Mouse (Mus musculus): Measurements from ENCODE around the gene Smim9. TPM values are rescaled to one million over a fixed set of nuclear protein-coding genes. Genes with fewer than 3 reads are reported as not detected.
"Not testable (repeated sequence)": the region's sequence is repeated elsewhere in the genome, so short reads cannot be mapped to it uniquely, and the experiment has no call there.

The Smim9 gene
- not detected for total RNA-seq (2021)
- long read RNA-seq, experiment 1: 0 reads
- long read RNA-seq, experiment 2: 0 reads

DNA sequence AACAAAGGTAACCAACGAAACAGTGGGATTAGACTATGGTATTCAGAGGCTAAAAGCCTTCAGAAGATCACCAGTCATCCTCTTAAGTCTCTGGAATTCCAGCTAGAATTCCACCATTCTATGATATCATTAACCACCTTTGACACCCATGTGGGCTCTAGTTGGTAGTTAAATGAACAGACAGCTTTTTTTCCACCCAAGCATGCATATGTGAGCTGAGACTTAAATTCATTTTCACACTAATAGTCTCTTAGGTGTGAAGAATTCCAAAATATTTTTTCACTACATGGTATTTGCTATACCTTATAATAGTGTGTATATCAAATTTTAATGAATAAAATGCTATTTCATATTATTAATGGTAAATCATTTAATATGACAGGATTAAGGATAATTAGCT, at the start of gene Smim9:
Gene Smim9 (minus strand): TSS at position 101 of the 400 bp plus-strand sequence.
- DNase-seq (ENCODE audit: low spot score in 2 of 2): no peak
- TF ChIP-seq CTCF (conservative IDR thresholded peaks at IDR 0.05): no peak
- Histone ChIP-seq H3K27ac (no peak within 1 kb of the TSS), H3K4me3 (no peak within 1 kb of the TSS)

DNA sequence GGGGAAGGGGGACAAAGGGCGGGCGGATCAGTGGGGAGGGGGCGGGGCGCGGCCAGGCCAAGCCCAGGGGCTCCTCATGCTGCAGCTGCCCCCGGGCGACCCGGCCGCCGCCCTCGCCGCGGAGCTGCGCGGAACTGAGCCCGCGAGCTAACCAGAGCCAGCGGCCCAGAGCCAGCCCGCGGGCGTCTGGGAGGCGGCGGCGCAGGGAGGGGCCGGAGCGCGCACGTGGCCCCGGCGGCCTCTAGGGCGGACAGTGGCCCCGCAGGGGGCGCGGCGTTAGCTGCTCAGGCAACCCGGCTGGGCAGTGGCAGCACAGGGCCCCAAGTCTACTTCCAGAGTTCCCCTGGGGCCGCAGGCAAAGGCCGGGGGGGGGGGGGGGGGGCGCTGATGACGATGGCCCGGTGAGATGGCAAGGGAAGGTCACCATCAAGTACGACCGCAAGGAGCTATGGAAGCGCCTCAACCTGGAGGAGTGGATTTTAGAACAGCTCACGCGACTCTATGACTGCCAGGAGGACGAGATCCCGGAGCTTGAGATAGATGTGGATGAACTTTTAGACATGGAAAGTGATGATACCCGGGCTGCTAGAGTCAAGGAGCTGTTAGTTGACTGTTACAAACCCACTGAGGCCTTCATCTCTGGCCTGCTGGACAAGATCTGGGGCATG, 7.9 kb downstream of the Smim9 start:
- DNase-seq (ENCODE audit: low spot score in 2 of 2): no peak
- H3K27ac ChIP-seq: no peak overlapping the region
- TF ChIP-seq CTCF (conservative IDR thresholded peaks at IDR 0.05): no peak
- H3K4me3 ChIP-seq: peak overlapping the region; percentile 34

DNA sequence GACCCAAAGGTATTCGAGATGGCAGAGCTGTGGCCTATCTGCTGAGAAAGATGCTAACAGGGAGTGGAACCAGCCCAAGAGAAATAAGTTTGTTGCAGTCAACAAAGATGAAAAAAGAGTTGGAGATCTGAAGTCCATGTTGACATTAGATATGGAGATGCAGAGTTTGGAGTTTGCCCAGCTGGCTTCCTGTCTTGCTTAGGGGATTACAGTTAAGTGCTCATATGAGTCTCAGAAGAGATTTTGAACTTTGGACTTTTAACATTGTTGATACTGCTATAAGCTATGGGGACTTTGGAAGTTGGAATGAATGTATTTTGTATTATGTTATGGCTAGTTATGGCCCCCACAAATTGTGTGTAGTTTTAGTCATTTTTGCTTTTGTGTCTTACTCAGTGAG, 11.3 kb downstream of the Smim9 start:
- H3K4me3 ChIP-seq: no peak overlapping the region
- H3K27ac ChIP-seq: no peak overlapping the region
- no peak for DNase-seq (ENCODE audit: low spot score in 2 of 2)
- TF ChIP-seq CTCF (conservative IDR thresholded peaks at IDR 0.05): no peak

DNA sequence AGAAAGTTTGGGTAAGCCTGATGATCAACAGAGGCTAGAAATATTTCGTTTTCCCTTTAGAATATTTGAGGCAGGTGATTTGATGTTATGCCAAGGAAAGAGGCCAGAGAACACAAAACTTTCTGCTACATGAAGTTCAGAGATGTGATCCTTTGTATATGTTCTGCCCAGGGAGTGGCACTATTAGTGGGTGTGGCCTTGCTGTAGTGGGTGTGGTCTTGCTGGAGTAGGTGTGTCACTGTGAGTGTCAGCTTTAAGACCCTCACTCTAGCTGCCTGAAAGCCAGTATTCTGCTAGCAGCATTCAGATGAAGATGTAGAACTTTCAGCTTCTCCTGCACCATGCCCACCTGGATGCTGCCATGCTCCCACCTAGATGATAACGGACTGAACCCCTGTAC, 13.3 kb downstream of the Smim9 start:
- no peak overlapping the region for H3K27ac ChIP-seq
- DNase-seq (ENCODE audit: low spot score in 2 of 2): no peak
- no peak overlapping the region for H3K4me3 ChIP-seq
- TF ChIP-seq CTCF (conservative IDR thresholded peaks at IDR 0.05): no peak

DNA sequence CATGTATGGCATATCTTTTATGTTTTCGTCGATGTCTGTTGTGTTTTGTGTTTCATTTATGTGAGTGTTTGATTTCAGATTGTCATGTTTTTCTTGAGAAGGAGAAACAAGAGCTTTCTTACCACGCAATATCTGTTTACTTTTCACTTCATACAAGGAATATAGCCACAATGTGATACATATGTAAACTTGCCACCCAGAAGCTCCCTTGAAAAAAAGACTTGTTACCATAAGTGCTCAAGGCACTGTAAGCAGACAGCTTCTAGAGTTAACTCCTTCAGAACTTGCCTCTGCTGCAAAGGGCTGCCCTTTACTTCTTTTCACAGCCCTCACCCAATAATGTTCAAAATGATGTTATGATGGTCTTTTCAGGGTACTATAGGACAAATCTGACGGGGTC, 15.2 kb downstream of the Smim9 start:
- Histone ChIP-seq H3K4me3 (no peak overlapping the region), H3K27ac (no peak overlapping the region)
- TF ChIP-seq CTCF (conservative IDR thresholded peaks at IDR 0.05): no peak
- no peak for DNase-seq (ENCODE audit: low spot score in 2 of 2)

DNA sequence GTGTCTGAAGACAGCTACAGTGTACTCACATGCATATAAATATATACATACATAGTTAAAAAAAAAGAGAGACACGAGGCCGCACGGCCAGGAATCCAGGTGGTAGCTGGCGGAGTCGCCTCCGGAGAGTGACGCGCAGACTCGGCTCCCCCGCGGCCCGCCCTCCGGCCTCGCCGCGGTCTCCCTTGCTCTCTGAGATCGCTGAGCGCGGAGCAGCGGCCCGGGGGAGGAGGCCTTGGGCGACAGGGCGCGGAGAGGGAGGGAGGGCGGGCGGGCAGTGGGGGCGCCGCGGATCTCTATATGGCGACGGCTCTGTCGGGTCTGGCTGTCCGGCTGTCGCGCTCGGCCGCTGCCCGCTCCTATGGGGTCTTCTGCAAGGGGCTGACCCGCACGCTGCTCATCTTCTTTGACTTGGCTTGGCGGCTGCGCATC, 20.4 kb downstream of the Smim9 start:
- H3K27ac ChIP-seq; DNase-seq (ENCODE audit: low spot score in 2 of 2): not testable (repeated sequence)
- peak overlapping the region; percentile 35 for H3K4me3 ChIP-seq

DNA sequence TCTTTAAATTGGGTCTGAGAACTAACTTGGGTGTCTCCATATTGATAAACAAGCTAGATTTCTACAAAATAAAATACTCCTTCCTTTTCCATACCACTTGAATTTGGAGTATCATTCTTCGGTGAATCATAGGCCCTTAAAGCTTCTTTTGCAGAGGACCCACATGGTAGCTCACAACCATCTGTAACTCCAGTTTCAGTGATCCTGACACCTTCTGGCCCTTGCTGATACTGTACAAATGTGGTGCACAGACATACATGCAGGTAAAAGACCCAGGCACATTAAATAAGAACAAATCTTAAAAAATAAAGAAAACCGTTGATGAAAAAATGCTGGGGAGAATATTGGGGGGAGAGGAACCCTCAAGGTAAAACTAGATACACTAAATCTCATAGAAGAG, 25.4 kb downstream of the Smim9 start:
- DNase-seq (ENCODE audit: low spot score in 2 of 2): no peak
- no peak overlapping the region for H3K27ac ChIP-seq
- no peak overlapping the region for H3K4me3 ChIP-seq
- no peak for TF ChIP-seq CTCF (conservative IDR thresholded peaks at IDR 0.05)

DNA sequence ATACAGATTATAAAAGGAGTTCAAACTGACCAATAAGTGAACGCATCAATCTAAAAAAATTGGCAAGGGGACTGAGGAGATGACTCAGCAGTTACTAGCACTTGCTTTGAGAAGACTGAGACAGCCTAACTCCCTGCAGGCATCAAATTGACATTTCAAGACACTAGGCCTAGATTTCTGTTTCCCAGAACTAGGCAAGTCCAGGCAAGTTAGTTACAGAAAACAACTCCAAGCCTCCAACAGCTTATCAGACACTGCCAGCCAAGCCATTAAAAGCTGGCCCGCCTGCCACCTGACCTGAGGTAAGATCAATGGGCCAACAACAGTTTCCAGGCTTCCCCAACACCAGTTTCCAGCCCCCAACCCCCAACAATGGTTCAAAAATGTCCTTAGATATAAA, 25.8 kb downstream of the Smim9 start:
- no peak overlapping the region for H3K27ac ChIP-seq
- no peak for TF ChIP-seq CTCF (conservative IDR thresholded peaks at IDR 0.05)
- no peak for DNase-seq (ENCODE audit: low spot score in 2 of 2)
- no peak overlapping the region for H3K4me3 ChIP-seq

DNA sequence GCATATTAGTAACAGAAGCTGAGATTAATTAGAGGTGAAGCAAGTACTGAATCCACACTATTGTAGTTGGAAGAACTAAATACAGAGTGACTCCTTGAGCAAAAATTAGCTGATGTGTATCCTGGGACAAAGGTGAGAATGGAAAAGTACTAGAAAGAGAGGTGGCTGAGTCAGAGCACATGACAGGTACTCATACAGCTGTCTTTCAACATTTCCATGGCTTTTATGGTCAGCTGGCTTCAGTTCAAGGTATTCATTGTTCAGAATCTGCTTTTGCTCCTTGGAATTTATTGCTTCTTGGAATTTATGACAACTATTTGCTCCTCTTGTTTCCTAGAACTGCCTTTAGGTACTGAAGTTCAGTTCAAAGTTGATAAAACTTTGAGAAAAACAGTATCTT, 26.6 kb downstream of the Smim9 start:
- DNase-seq (ENCODE audit: low spot score in 2 of 2): no peak
- no peak for TF ChIP-seq CTCF (conservative IDR thresholded peaks at IDR 0.05)
- Histone ChIP-seq H3K27ac (no peak overlapping the region), H3K4me3 (no peak overlapping the region)

DNA sequence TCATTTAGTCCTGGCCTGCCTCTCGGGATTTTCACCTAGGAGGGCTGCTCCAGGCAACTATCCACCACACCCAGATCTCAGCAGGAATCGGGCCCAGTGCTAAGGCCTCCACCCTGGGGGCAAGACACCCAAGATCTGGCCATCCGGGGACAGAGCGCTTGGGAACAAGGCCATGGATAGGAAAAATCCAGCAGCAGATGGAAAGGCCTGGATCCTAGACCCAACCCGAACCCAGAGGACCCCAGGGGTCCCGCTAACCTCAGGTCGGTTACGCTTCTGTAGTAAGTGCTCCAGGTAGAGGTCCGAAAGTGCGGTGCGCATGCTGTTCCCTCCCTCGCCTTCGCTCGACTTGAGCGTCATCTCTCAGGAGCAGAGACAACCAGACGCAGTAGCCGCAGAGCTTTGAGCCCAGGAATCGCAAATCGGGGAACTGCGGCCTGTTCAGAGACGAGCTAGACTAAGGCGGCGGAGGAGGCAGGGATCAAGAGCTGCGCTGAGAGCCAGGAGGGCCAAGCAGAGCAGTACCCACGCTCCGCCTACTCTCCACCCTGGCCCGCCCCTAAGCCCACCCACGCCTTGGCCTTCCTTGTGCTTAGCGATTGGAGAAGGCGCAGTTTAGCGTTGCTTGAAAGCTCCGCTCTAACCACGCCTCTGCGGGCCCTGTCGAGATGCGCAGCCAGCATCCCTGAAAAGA, 33.0 kb downstream of the Smim9 start, which contains the start of gene Mpp1:
Gene Mpp1 (minus strand): TSS at position 550 of the 694 bp plus-strand sequence.
- H3K4me3 ChIP-seq: peak within 1 kb of the TSS; percentile 67
- peak; percentile 55 to 62 for DNase-seq (ENCODE audit: low spot score in 2 of 2)
- TF ChIP-seq CTCF (conservative IDR thresholded peaks at IDR 0.05): no peak
- peak within 1 kb of the TSS; percentile 87 for H3K27ac ChIP-seq

DNA sequence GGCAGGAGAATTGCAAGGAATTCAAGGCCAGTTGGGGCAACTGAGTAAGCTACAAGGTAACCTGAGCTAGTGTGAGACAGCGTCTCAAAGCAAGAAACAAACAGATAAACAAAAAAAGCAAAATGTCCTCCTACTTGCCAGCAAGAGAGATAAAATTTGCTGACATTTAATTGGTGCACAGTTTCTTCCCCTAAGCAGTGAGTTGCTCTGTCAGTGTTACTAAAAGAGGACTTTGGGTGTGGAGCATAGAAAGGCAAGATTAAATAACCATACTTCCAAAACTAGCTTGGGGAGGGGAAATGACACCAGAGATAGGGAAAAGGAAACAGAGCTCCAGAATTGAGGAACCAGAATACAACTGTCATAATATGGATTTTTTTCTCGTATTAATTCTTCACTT, 34.1 kb downstream of the Smim9 start:
- Histone ChIP-seq H3K27ac (no peak overlapping the region), H3K4me3 (peak overlapping the region; percentile 67)
- DNase-seq (ENCODE audit: low spot score in 2 of 2): no peak
- no peak for TF ChIP-seq CTCF (conservative IDR thresholded peaks at IDR 0.05)

DNA sequence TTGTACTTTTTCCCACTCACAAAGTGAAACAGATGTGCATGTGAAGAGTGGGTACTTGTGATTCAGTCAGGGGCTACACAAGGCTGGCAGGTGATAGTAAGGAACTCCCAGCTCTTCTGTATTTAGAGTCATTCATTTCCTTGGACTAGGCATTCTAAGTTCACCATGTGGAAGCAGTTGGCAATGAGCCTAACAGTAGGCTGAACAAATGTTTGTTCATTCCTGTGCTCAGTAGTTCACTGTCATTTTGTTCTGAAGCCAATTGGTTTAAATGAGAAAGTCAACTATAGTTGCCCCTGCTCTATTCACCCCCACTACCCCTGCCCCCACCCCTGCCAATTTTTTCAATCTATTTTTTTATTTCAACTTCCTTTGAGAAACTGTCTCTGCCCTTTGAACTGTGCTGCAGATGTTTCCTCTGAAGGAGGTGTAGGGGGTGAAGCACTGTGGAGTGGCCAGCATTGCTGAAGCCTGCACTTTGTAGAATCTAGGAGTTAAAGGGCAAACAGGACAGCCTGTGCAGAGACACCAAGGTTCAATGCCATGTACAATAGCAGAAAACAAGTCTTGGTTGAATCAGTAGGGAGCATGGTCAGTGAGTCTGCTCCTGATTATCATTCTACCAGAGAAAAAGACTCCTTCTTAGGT, 35.1 kb downstream of the Smim9 start:
- TF ChIP-seq CTCF (conservative IDR thresholded peaks at IDR 0.05): no peak
- Histone ChIP-seq H3K4me3 (no peak overlapping the region), H3K27ac (no peak overlapping the region)
- DNase-seq (ENCODE audit: low spot score in 2 of 2): no peak

DNA sequence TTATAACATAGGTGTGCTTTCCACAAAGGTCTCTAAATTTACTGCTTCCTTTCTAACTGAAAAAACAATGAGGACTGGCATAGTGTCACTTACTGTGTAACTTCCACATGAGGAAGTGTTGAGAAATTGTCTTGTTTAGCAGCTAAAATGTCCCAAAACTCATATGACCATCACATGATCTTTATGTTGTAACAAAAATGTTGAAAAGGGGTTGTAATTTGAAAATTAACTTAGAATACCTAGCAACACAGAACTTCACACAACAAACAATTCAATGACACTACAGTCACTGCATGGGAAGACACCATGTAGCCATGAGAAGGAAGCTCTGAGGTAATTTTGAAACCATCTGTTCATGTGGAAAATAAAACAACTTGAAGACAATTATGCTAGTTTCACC, 36.7 kb downstream of the Smim9 start:
- TF ChIP-seq CTCF (conservative IDR thresholded peaks at IDR 0.05): no peak
- DNase-seq (ENCODE audit: low spot score in 2 of 2): no peak
- Histone ChIP-seq H3K4me3 (no peak overlapping the region), H3K27ac (no peak overlapping the region)
